Mouse (Mus musculus) heart, postnatal 25 days (tissue): Measurements from ENCODE around the gene Rps27l. TPM values are rescaled to one million over a fixed set of nuclear protein-coding genes. Genes with fewer than 3 reads are reported as not detected.

Source experiments
- DNase-seq: peaks from one replicate; pipeline ENCODE4 v3.0.0; 2022; ENCODE audit warnings: low spot score
- intact Hi-C: fragments of 180-260 bp; cut with DNase I; formaldehyde crosslinking; loops from one replicate; pipeline ENCODE4 v1.15.1; 2025
- total RNA-seq, 2 experiments: library from RNA; stranded (reverse); gene quantifications; 2 replicates each; pipeline ENCODE4 v1.2.3; 2021

Rps27l gene
- total RNA-seq, 2 experiments from 2014 or later = 180 to 195 TPM

- intact Hi-C loops = loop anchor here (5.0 kb wide), 1 partner anchor 42 kb away; no protein-coding TSS in a partner anchor
- peak; percentile 92 for DNase-seq
Observed at GRCm38 (mm10) chr9:66919382-66919971, 26.4 kb upstream of the Rps27l start, which contains the start of gene Rab8b. Gene Rab8b, minus strand, starts transcription at chr9:66919687.

- intact Hi-C loops = loop anchor here (5.0 kb wide), 1 partner anchor 43 kb away; no protein-coding TSS in a partner anchor
- DNase-seq = no peak
Observed at GRCm38 (mm10) chr9:66919981-66920380, 25.9 kb upstream of the Rps27l start.

- no peak for DNase-seq
- intact Hi-C loops = no loop called here
Observed at GRCm38 (mm10) chr9:66920488-66921279, 25.2 kb upstream of the Rps27l start.

GRCm38 (mm10) chr9:66922076-66922475 is 23.8 kb upstream of the Rps27l start:
- DNase-seq = no peak
- intact Hi-C loops = no loop called here

GRCm38 (mm10) chr9:66925853-66926252 is 20.0 kb upstream of the Rps27l start:
- no peak for DNase-seq
- intact Hi-C loops = no loop called here

GRCm38 (mm10) chr9:66927696-66928402 is 18.0 kb upstream of the Rps27l start:
- intact Hi-C loops = no loop called here

GRCm38 (mm10) chr9:66930351-66930750 is 15.5 kb upstream of the Rps27l start:
- intact Hi-C loops = no loop called here

More at GRCm38 (mm10) chr9:66927696-66928402, 18.0 kb upstream of the Rps27l start:
- no peak for DNase-seq

GRCm38 (mm10) chr9:66933869-66934808 is 11.7 kb upstream of the Rps27l start:
- intact Hi-C loops = no loop called here
- DNase-seq = no peak

More at GRCm38 (mm10) chr9:66930351-66930750, 15.5 kb upstream of the Rps27l start:
- DNase-seq = no peak

GRCm38 (mm10) chr9:66937507-66937906 is 8.4 kb upstream of the Rps27l start:
- intact Hi-C loops = loop anchor here (5.0 kb wide), 3 partner anchors 105 to 290 kb away; partner anchors contain the start of gene Aph1c
- no peak for DNase-seq

GRCm38 (mm10) chr9:66938836-66939235 is 7.0 kb upstream of the Rps27l start:
- DNase-seq = no peak
- intact Hi-C loops = loop anchor here (5.0 kb wide), 3 partner anchors 107 to 292 kb away; partner anchors contain the start of gene Aph1c

- intact Hi-C loops = no loop called here
- no peak for DNase-seq
Observed at GRCm38 (mm10) chr9:66945161-66945560, 725 bp upstream of the Rps27l start.

- no peak for DNase-seq
- intact Hi-C loops = no loop called here
Observed at GRCm38 (mm10) chr9:66948536-66948935, 2.6 kb downstream of the Rps27l start.

GRCm38 (mm10) chr9:66952321-66952720 is 6.4 kb downstream of the Rps27l start:
- intact Hi-C loops = no loop called here
- no peak for DNase-seq

GRCm38 (mm10) chr9:66952886-66953285 is 7.0 kb downstream of the Rps27l start:
- no peak for DNase-seq
- intact Hi-C loops = no loop called here

- intact Hi-C loops = no loop called here
- DNase-seq = no peak
Observed at GRCm38 (mm10) chr9:66957451-66957850, 11.6 kb downstream of the Rps27l start.

- DNase-seq = no peak
- intact Hi-C loops = no loop called here
Observed at GRCm38 (mm10) chr9:66961478-66961877, 15.6 kb downstream of the Rps27l start.

GRCm38 (mm10) chr9:66967492-66967891 is 21.6 kb downstream of the Rps27l start:
- intact Hi-C loops = no loop called here

GRCm38 (mm10) chr9:66971116-66971515 is 25.2 kb downstream of the Rps27l start:
- intact Hi-C loops = no loop called here
- no peak for DNase-seq

More at GRCm38 (mm10) chr9:66967492-66967891, 21.6 kb downstream of the Rps27l start:
- no peak for DNase-seq

GRCm38 (mm10) chr9:66974721-66975225 is 28.9 kb downstream of the Rps27l start:
- peak; percentile 58 for DNase-seq
- intact Hi-C loops = loop anchor here (1.0 kb wide), 1 partner anchor 28 kb away; the partner anchor contains the start of gene Rps27l
